Mouse (Mus musculus) macrophage (primary cell): ENCODE measurements around the gene Rad51b. TPM values are rescaled to one million over a fixed set of nuclear protein-coding genes. Genes with fewer than 3 reads are reported as not detected.

Experiments used
- H3K27ac ChIP-seq: fragments of 350-480 bp; formaldehyde crosslinking; 2 replicates; pipeline ENCODE4 v1.9.0; 2021
- H3K36me3 ChIP-seq: fragments of 350-480 bp; formaldehyde crosslinking; 2 replicates; pipeline ENCODE4 v1.9.0; 2021; ENCODE audit errors: inconsistent target
- H3K4me3 ChIP-seq: fragments of 350-480 bp; formaldehyde crosslinking; 2 replicates; pipeline ENCODE4 v1.9.0; 2021; ENCODE audit errors: inconsistent target
- H3K79me2 ChIP-seq: fragments of 350-480 bp; formaldehyde crosslinking; 2 replicates; pipeline ENCODE4 v1.9.0; 2021; ENCODE audit errors: inconsistent target
- WGBS: methylation state at CpG from one replicate; pipeline ENCODE4 v1.1.7; 2026; ENCODE audit warnings: inconsistent platforms; ENCODE audit not compliant: missing documents; 5-methylcytosine and 5-hydroxymethylcytosine counted together
- polyA plus RNA-seq: library from polyadenylated mRNA; stranded (reverse); fragments of 250-400 nt; gene quantifications from 3 replicates; pipeline ENCODE4 v1.2.4, GENCODE M21; 2018; ENCODE audit warnings: inconsistent platforms

The Rad51b gene
- polyA plus RNA-seq, 1 experiment from 2014 or later = 1.3 TPM

- Histone ChIP-seq H3K36me3 (no peaks in the 10 kb centered on the region), H3K4me3 (no peak overlapping the region), H3K79me2 (no peaks in the 10 kb centered on the region), H3K27ac (no peak overlapping the region)
- WGBS = 93% methylated on average over 8 of the region's 8 CpGs
Measured at GRCm38 (mm10) chr12:79548607-79549330, 251.7 kb downstream of the Rad51b start.

GRCm38 (mm10) chr12:79550049-79550682, 253.1 kb downstream of the Rad51b start:
- Histone ChIP-seq H3K4me3 (no peak overlapping the region), H3K27ac (no peak overlapping the region), H3K79me2 (no peaks in the 10 kb centered on the region), H3K36me3 (no peaks in the 10 kb centered on the region)
- WGBS = 92% methylated on average over 7 of the region's 7 CpGs

GRCm38 (mm10) chr12:79551274-79551673, 254.2 kb downstream of the Rad51b start:
- Histone ChIP-seq H3K4me3 (no peak overlapping the region), H3K79me2 (no peaks in the 10 kb centered on the region), H3K27ac (no peak overlapping the region), H3K36me3 (no peaks in the 10 kb centered on the region)
- 100% methylated on average over 1 of the region's 1 CpGs for WGBS

- Histone ChIP-seq H3K4me3 (no peak overlapping the region), H3K27ac (no peak overlapping the region), H3K36me3 (no peaks in the 10 kb centered on the region), H3K79me2 (no peaks in the 10 kb centered on the region)
Measured at GRCm38 (mm10) chr12:79553056-79553455, 256.0 kb downstream of the Rad51b start.

- Histone ChIP-seq H3K4me3 (no peak overlapping the region), H3K27ac (no peak overlapping the region), H3K79me2 (no peaks in the 10 kb centered on the region), H3K36me3 (no peaks in the 10 kb centered on the region)
- WGBS = 91% methylated on average over 5 of the region's 5 CpGs
Measured at GRCm38 (mm10) chr12:79557904-79558303, 260.8 kb downstream of the Rad51b start.

GRCm38 (mm10) chr12:79558711-79559110, 261.6 kb downstream of the Rad51b start:
- Histone ChIP-seq H3K4me3 (no peak overlapping the region), H3K27ac (no peak overlapping the region), H3K79me2 (no peaks in the 10 kb centered on the region), H3K36me3 (no peaks in the 10 kb centered on the region)
- WGBS = 94% methylated on average over 3 of the region's 3 CpGs

- Histone ChIP-seq H3K4me3 (no peak overlapping the region), H3K79me2 (no peaks in the 10 kb centered on the region), H3K36me3 (no peaks in the 10 kb centered on the region), H3K27ac (no peak overlapping the region)
- WGBS = 95% methylated on average over 4 of the region's 4 CpGs
Measured at GRCm38 (mm10) chr12:79559410-79560015, 262.4 kb downstream of the Rad51b start.

- 97% methylated on average over 8 of the region's 8 CpGs for WGBS
- H3K27ac ChIP-seq = no peak overlapping the region
- H3K79me2 ChIP-seq = no peaks in the 10 kb centered on the region
- no peak overlapping the region for H3K4me3 ChIP-seq
- no peaks in the 10 kb centered on the region for H3K36me3 ChIP-seq
Measured at GRCm38 (mm10) chr12:79560084-79560699, 263.1 kb downstream of the Rad51b start.

GRCm38 (mm10) chr12:79560893-79561292, 263.8 kb downstream of the Rad51b start:
- Histone ChIP-seq H3K4me3 (no peak overlapping the region), H3K36me3 (no peaks in the 10 kb centered on the region), H3K79me2 (no peaks in the 10 kb centered on the region), H3K27ac (no peak overlapping the region)
- WGBS = 93% methylated on average over 3 of the region's 4 CpGs

GRCm38 (mm10) chr12:79574159-79575040, 277.3 kb downstream of the Rad51b start:
- H3K36me3 ChIP-seq = no peaks in the 10 kb centered on the region
- 76% methylated on average over 6 of the region's 6 CpGs for WGBS
- no peak overlapping the region for H3K27ac ChIP-seq
- H3K79me2 ChIP-seq = no peaks in the 10 kb centered on the region
- no peak overlapping the region for H3K4me3 ChIP-seq

- WGBS = 89% methylated on average over 7 of the region's 7 CpGs
- Histone ChIP-seq H3K4me3 (no peak overlapping the region), H3K36me3 (no peaks in the 10 kb centered on the region), H3K27ac (no peak overlapping the region), H3K79me2 (no peaks in the 10 kb centered on the region)
Measured at GRCm38 (mm10) chr12:79575041-79575541, 278.0 kb downstream of the Rad51b start.

GRCm38 (mm10) chr12:79577525-79577924, 280.4 kb downstream of the Rad51b start:
- Histone ChIP-seq H3K36me3 (no peaks in the 10 kb centered on the region), H3K27ac (no peak overlapping the region), H3K79me2 (no peaks in the 10 kb centered on the region), H3K4me3 (no peak overlapping the region)
- WGBS = 47% methylated on average over 2 of the region's 2 CpGs

GRCm38 (mm10) chr12:79579018-79579585, 282.0 kb downstream of the Rad51b start:
- no peak overlapping the region for H3K27ac ChIP-seq
- H3K36me3 ChIP-seq = no peaks in the 10 kb centered on the region
- H3K4me3 ChIP-seq = no peak overlapping the region
- WGBS = 84% methylated on average over 6 of the region's 6 CpGs
- H3K79me2 ChIP-seq = no peaks in the 10 kb centered on the region

GRCm38 (mm10) chr12:79579837-79580236, 282.8 kb downstream of the Rad51b start:
- Histone ChIP-seq H3K36me3 (no peaks in the 10 kb centered on the region), H3K27ac (no peak overlapping the region), H3K79me2 (no peaks in the 10 kb centered on the region), H3K4me3 (no peak overlapping the region)
- WGBS = 93% methylated on average over 6 of the region's 6 CpGs
